Mouse (Mus musculus) ovary, postnatal 14 days (tissue): ENCODE data around the gene Garnl3.
"Not testable (repeated sequence)": the region's sequence is repeated elsewhere in the genome, so short reads cannot be mapped to it uniquely, and the experiment has no call there.

Experiments used
- DNase-seq: peaks from one replicate; pipeline ENCODE4 v3.0.0; 2022; ENCODE audit warnings: low spot score

Gene Garnl3

DNA sequence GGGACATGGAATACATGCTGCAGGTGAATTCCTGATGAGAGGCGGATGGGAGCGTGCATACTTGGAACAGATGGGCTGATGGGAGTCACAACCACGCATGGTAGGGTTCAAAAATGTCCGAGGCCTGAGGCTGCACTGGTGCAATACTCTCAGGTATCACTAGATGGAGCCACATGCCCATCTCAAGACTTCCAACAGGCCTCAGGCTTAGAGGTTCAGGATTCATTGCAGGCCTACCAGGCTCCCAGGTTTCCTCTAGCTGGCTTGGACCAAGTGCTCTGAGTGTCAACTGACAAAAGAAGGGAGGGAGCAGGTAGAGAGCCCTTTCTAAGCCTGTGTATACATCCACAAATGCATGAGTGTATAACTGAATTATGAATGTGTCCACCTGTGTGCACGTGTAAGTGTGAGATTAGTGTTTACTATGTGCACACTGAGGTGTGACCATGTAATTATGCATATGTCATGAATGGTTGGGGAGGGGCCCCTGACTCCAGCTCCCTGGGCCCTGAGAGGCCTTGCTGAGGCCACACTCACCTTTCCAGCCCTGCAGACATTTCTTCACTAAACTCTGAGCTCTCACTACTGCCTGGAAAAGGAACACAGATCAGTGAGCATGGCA is 23.4 kb upstream of the Garnl3 start:
- DNase-seq, result peak; percentile 82

DNA sequence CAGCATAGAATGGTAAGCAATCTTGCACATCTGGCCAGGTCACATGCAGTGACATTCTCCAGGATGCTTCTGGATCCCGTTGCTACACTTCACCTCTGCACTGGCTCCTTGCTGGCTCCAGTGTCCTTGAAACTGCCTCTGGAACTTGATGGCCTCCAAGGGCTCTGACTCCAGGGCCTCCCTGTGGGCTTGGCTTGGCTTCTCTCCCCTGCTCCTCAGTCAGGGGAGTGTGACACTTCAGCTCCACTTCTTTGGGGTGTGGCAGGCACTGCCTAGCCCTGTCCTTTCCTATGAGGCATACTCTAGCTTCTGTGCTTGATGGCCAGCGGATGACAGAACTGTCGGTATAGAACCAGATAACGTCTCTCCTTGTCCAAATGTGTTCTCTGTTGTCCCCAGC is 15.5 kb upstream of the Garnl3 start:
- no peak for DNase-seq

GRCm38 (mm10) chr2:33143292-33143691 is 11.8 kb upstream of the Garnl3 start:
- DNase-seq, result no peak

DNA sequence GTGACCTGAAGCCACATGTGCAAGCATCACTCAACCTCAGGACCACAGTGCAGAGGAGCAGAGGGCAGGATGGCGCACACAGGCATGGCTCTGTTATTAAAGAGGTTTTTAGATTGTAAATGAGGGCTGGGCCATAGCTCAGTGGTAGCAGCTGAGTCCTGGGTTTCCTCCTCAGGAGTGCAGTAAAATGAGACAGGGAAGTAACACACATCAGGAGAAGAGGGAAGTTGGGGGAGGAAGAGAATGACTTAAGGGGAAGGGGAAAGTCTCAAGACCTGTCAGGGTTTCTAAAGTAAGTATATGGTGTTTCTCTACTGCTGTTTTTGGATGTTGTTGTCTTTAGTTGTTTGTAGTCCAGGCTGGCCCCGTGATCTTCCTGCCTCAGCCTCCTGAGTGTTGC is 7.0 kb upstream of the Garnl3 start:
- no peak for DNase-seq

DNA sequence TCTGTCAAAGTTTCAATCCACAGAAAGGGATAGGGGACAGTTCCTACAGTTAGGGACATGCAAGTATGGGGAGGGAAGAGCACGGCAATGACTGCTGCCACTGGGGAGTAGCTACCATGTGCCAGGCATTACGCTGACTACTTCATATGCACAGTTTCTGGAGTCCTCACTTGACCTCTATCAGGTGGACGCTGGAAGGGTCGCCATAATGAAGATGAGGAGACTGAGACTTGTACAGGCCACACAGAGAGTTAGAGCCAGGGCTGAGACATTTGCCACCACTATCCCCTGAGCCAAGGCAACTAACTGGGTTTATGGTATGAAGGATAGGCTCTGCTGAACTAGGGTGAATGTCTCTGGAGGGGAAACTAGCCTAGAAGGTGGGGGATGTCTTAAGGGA is 6.3 kb upstream of the Garnl3 start:
- no peak for DNase-seq

DNA sequence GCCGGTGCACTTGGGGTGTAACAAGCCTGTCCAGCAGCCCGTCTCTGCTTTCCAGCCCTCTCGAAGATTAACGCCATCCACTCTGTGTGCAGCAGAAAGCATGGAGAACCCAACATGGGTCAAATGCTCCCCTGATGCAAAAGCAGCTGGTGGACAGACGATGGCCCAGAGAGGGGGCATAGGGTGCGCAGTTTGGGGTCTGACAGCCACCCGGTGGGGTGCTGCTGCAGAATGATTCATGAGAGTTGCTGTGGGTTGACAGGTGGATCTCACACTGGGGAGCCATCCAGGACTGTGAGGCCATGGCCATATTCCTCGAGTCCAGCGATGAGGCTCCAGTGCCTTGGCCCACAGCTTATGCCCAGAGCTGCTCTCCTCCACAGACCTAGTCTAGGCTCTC is 5.8 kb upstream of the Garnl3 start:
- no peak for DNase-seq

- no peak for DNase-seq
These were observed 4.9 kb upstream of the Garnl3 start for GRCm38 (mm10) chr2:33136366-33136765.

DNA sequence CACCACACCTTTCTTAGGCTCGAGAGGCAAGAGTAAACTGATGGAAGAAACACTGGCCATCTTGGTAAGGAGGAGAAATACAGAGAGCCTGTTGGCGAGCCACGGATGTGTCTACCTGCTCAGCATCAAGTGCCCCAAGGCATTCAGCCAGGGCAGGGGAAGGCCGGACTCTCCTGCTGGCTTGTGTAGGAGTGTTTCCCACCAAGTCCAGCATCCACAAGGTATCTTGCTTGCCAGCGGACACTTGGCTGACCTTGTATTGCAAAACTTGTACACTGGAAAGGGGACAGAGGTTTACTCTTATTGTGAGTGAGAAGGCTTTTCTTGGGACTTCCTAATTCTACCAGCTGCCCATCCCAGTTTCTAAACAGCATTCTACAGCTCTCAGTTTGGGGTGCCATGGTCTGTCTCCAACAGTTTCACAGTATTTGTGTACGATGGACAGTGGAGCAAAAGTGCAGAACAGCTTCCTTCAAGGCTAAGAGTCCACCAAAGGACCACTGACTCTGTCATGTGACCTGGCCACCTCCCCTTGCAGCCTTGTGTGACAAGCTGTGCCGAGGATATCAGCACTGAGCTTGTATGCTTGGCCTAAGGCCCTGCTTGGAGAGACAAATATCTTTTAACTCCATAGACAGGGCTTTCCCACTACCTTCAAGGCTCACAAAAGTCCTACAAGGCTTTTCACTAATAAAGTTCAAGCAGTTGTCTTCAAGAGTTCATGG is 3.5 kb upstream of the Garnl3 start:
- DNase-seq, result no peak

- DNase-seq, result no peak
These were observed 852 bp upstream of the Garnl3 start for GRCm38 (mm10) chr2:33132306-33132705.

DNA sequence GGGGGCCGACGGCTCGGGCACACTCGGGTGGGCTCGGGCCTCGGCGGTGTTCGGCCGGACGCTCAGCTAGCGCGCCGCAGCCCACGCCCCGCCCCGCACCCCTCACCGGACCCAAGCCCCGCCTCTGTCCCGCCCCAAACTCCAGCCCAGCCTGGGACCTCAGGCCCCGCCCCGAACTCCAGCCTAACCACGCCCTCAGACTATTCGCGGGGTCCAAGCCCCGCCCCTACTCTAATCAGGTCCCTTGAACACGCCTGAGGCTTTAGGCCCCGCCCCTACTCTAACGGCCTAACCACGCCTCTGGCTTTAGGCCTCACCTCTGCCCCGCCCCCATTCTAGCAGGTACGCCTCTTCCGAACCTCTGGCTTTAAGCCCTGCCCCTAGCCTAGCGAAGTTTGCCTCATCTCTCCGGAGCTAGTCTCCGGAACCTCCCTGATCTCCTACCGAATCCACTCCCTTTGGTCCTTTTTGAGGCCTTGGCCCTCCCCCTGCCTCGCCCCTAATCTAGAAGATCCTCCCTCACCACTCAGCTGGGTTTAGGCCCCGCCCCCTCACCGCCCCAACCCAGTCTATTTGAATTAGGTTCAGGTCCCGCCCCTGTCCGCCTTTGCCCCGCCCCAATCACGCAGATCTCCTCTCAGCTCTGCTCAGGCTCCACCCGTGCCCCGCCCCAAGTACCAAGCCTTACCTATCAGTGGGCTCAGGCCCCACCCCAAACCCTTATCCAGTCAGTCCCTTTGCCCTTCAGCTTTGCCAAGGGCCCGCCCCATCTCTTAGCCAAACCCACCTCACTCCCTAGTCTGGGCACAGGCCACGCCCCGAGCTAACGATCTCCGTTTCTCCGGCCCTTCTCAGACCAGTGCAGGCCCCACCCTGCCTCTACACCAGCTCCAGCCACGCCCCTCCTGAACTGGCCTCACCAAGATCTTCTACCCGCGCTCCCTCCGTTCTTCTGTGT is 649 bp downstream of the Garnl3 start:
- peak; percentile 97 for DNase-seq

DNA sequence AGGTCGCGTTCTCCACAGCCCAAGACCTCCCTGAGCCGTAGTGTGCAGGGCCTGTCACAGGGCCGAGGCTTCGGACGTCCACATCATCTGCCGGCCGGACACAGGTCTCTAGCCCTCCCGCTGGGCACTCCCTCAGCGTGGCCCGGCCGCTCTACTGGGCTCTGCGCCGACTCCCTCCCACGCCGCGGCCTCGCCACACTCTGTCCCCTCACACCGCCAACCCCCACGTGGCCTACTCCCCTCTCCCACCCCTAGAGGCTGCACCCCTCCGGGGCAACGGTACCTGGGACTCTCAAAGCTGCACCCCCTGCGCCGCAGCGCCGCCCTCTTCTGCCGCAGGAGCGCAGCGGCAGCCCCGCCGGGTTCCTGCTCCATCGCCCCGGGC is 1.3 kb downstream of the Garnl3 start:
- no peak for DNase-seq

DNA sequence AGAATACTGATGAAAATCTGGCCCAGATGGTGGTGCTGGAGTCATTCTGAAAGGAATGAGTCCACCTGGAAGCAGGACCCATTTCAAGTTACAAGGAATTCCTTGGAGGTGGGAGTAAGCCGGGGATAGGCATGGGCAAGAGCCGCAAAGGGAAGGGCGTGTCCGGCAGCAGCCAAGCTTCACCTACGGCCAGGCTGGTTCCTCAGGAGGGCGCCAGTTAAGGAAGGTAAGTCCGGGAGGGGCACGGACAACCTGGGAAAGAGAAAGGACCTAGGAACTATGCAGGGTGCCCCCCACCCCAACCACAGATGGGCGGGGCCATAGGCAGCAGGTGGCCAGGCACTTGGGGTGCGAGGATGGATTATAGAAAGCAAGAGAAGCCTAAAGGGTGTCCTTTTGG is 1.8 kb downstream of the Garnl3 start:
- no peak for DNase-seq

DNA sequence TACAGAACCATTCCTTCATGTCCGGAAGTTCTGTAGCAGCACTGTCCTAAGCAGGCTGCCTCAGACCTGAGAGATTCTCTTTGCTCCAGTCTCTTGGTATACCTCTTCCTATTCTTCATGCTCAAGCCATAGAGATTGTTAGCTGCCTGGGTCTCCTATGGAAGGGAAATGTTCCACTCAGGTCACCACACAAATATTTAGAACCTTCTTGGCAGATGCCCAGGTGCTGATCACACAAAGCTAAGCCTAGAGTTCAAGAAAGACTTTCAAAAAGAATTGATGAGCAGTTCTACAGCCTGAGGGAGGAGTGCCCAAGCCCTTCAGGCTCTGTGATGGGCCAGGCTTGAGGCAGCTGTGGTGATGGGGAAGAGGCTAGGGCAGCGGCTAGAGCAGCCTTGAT is 2.4 kb downstream of the Garnl3 start:
- DNase-seq, result no peak

GRCm38 (mm10) chr2:33127271-33127670 is 4.2 kb downstream of the Garnl3 start:
- no peak for DNase-seq

- no peak for DNase-seq
These were observed 8.6 kb downstream of the Garnl3 start for GRCm38 (mm10) chr2:33122856-33123255.

DNA sequence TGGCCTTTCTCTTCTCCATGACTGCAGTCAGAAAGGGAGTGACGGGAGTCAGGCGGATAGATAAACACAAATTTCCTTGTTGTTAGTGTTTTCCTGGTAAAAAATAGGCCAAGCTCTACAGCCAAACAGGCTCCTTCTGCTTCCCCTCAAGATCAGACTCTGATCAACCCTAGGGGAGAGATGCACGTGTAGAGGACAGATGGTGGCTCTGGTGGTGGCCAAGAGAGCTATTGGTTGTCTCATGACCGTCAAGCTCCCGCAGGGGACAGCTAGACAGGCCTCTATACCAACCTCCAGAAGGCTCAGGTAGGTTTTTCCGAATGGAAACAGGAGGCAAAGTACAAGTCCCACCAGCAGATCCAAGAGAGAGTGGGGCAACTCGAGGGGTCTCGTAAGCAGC is 30.9 kb downstream of the Garnl3 start:
- no peak for DNase-seq

GRCm38 (mm10) chr2:33097326-33097725 is 34.1 kb downstream of the Garnl3 start:
- not testable (repeated sequence) for DNase-seq

GRCm38 (mm10) chr2:33095221-33095671 is 36.2 kb downstream of the Garnl3 start:
- DNase-seq, result no peak

DNA sequence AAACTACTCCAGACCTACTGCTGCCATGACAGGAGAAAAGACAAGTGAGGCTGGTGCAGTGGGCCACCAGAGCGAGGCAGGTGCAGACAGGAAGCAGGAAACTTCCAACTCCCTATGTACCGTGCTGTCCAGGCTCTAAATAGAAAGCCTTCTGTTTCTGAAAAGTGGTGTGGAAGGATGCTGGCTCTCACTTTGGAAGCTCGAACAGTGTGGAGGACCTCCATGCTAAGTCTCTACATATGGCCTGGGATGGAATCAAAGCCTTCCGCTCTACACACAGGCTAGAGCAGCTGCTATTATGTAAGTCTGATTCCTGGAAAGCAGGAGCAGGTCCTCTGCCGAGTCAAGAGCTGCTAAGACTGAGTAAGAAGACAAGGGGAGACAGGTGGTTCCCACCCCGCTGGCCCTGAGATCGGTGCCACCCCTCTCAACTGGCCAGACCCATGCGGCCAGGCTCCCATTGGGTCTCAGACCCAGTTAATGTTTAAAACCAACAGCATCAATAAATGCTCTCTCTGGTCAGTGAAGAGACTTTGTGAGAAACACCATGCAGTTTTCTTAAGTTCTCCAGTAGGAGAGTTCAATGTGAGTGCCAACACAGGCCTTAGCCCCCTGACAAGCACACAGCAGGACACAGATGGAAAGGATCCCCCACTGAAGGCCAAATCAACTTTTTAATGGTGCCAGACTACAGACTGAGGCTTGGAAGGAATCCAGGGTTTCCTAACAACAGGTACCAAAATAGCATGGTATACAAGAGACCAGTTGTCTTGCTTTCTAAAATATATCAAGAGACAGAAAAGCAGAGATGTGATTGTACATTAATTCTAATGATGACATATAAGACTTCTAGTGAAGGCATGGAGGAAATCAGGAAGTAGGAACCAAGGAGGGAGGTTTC is 40.6 kb downstream of the Garnl3 start:
- DNase-seq, result no peak

DNA sequence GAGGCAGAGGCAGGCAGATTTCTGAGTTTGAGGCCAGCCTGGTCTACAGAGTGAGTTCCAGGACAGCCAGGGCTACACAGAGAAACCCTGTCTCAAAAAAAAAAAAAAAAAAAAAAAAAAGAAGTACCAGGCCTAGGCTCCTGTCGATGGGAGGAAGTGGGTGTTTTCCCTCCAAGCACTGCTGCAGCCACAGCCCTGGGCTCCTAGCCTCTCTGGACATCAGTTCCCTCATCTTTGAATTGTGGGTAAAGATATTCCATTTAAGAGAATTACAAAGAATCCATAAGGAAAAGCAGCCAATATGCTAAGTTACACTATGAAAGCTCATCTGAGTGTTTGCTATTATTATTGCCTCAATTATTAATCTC is 41.4 kb downstream of the Garnl3 start:
- DNase-seq, result not testable (repeated sequence)

- no peak for DNase-seq
These were observed 42.0 kb downstream of the Garnl3 start for GRCm38 (mm10) chr2:33089356-33090032.
